Mouse (Mus musculus) left cerebral cortex, adult 2 months (tissue): Measurements from ENCODE around the gene Brsk2. TPM values are rescaled to one million over a fixed set of nuclear protein-coding genes. Genes with fewer than 3 reads are reported as not detected.
A peak's percentile ranks its signal among the peaks of the same experiment; 100 is the strongest.
"Not testable (repeated sequence)": the region's sequence is repeated elsewhere in the genome, so short reads cannot be mapped to it uniquely, and the experiment has no call there.

Experiments used
- DNase-seq, 2 experiments: peaks; one replicate each; pipeline ENCODE4 v3.0.0; 2021 to 2022; ENCODE audit warnings: low spot score in 2 of 2, mixed read lengths in 1 of 2; ENCODE audit errors: extremely low spot score in 1 of 2
- H3K27ac ChIP-seq: fragments of 200-600 bp; 2 replicates; pipeline ENCODE4 v1.8.1; 2022
- H3K4me3 ChIP-seq: fragments of 200-600 bp; 2 replicates; pipeline ENCODE4 v1.8.1; 2022
- CTCF ChIP-seq: fragments of 200-600 bp; IDR thresholded peaks from 2 replicates; pipeline ENCODE4 v1.8.1; 2022; ENCODE audit warnings: antibody characterized with exemption, mild to moderate bottlenecking, moderate library complexity
- intact Hi-C: fragments of 180-260 bp; cut with DNase I; formaldehyde crosslinking; loops from one replicate; pipeline ENCODE4 v1.15.1; 2025
- long read RNA-seq, 2 experiments: library from polyadenylated mRNA; stranded (forward); transcript quantifications; one replicate each; pipeline ENCODE4 v2.0.0; 2021; ENCODE audit warnings: borderline mapping rate in 2 of 2
- total RNA-seq, 2 experiments: library from RNA; stranded (reverse); gene quantifications; 2 replicates each; pipeline ENCODE4 v1.2.3; 2021

Brsk2 gene
- 100 to 1,000 TPM; 223 to 224 TPM for total RNA-seq
- long read RNA-seq, experiment 1, full-length matches to known transcripts = 62 of 379 reads
- long read RNA-seq, experiment 1, partial matches to known transcripts = 47 of 379 reads
- long read RNA-seq, experiment 1, other reads (novel, unspliced or antisense) = 270 of 379 reads
- long read RNA-seq, experiment 2, full-length matches to known transcripts = 40 of 295 reads
- long read RNA-seq, experiment 2, partial matches to known transcripts = 44 of 295 reads
- long read RNA-seq, experiment 2, other reads (novel, unspliced or antisense) = 211 of 295 reads

GRCm38 (mm10) chr7:141948906-141949798, at the start of gene Brsk2:
Gene Brsk2 (plus strand): TSS chr7:141949751.
- TF ChIP-seq CTCF = no peak
- Histone ChIP-seq H3K27ac (peak within 1 kb of the TSS; percentile 96), H3K4me3 (peak within 1 kb of the TSS; percentile 80)
- peak; percentile 97 to 99 for DNase-seq
- intact Hi-C loops = loop anchor here (1.0 kb wide), 1 partner anchor 46 kb away; no protein-coding TSS in a partner anchor

GRCm38 (mm10) chr7:141901825-141902224, 47.7 kb upstream of the Brsk2 start:
- Histone ChIP-seq H3K27ac (peak overlapping the region; percentile 95), H3K4me3 (peak overlapping the region; percentile 75)
- TF ChIP-seq CTCF = no peak
- DNase-seq = no peak
- intact Hi-C loops = loop anchor here (1.0 to 10.0 kb wide), 2 partner anchors 26 to 367 kb away; partner anchors contain the start of gene Chid1

- DNase-seq = peak; percentile 98 to 99
- H3K4me3 ChIP-seq = peak overlapping the region; percentile 75
- peak overlapping the region; percentile 95 for H3K27ac ChIP-seq
- no peak for TF ChIP-seq CTCF
- intact Hi-C loops = loop anchor here (1.0 to 10.0 kb wide), 2 partner anchors 26 to 367 kb away; partner anchors contain the start of gene Chid1
Observed at GRCm38 (mm10) chr7:141902269-141902729, 47.3 kb upstream of the Brsk2 start.

- intact Hi-C loops = loop anchor here (1.0 to 10.0 kb wide), 3 partner anchors 26 to 368 kb away; partner anchors contain the start of gene Chid1
- peak overlapping the region; percentile 89 for H3K27ac ChIP-seq
- peak; percentile 28 to 38 for DNase-seq
- TF ChIP-seq CTCF = no peak
- peak overlapping the region; percentile 75 for H3K4me3 ChIP-seq
Observed at GRCm38 (mm10) chr7:141902791-141903190, 46.8 kb upstream of the Brsk2 start.

- DNase-seq = no peak
- H3K27ac ChIP-seq = no peak overlapping the region
- TF ChIP-seq CTCF = no peak
- intact Hi-C loops = loop anchor here (10.0 kb wide), 1 partner anchor 374 kb away; the partner anchor contains the start of gene Chid1
- no peak overlapping the region for H3K4me3 ChIP-seq
Observed at GRCm38 (mm10) chr7:141908591-141908990, 41.0 kb upstream of the Brsk2 start.

GRCm38 (mm10) chr7:141911305-141911704, 38.2 kb upstream of the Brsk2 start:
- TF ChIP-seq CTCF = no peak
- no peak for DNase-seq
- no peak overlapping the region for H3K27ac ChIP-seq
- no peak overlapping the region for H3K4me3 ChIP-seq
- intact Hi-C loops = no loop called here

- TF ChIP-seq CTCF = no peak
- Histone ChIP-seq H3K27ac (no peak within 1 kb of the TSS), H3K4me3 (no peak within 1 kb of the TSS)
- no peak for DNase-seq
- intact Hi-C loops = no loop called here
Observed at GRCm38 (mm10) chr7:141918407-141918806, 31.1 kb upstream of the Brsk2 start, which contains the start of gene Tollip. Gene Tollip (minus strand): TSS chr7:141918507.

GRCm38 (mm10) chr7:141924121-141924520, 25.4 kb upstream of the Brsk2 start:
- not testable (repeated sequence) for H3K27ac ChIP-seq, H3K4me3 ChIP-seq, DNase-seq
- intact Hi-C loops = loop anchor here (2.0 kb wide), 2 partner anchors 19 to 167 kb away; no protein-coding TSS in a partner anchor

GRCm38 (mm10) chr7:141924917-141925316, 24.6 kb upstream of the Brsk2 start:
- Histone ChIP-seq H3K4me3 (no peak overlapping the region), H3K27ac (no peak overlapping the region)
- DNase-seq = peak; percentile 73 to 84
- peak; percentile 98 for TF ChIP-seq CTCF
- intact Hi-C loops = loop anchor here (2.0 to 5.0 kb wide), 3 partner anchors 20 to 168 kb away; no protein-coding TSS in a partner anchor

- TF ChIP-seq CTCF = no peak; the same call in 1 of the 2 replicates
- intact Hi-C loops = loop anchor here (1.0 to 5.0 kb wide), 2 partner anchors 26 to 109 kb away; no protein-coding TSS in a partner anchor
- H3K27ac ChIP-seq = peak overlapping the region; percentile 71
- no peak overlapping the region for H3K4me3 ChIP-seq
- DNase-seq = peak; percentile 53 to 61
Observed at GRCm38 (mm10) chr7:141928642-141929041, 20.9 kb upstream of the Brsk2 start.

- no peak for TF ChIP-seq CTCF
- Histone ChIP-seq H3K27ac (no peak overlapping the region), H3K4me3 (no peak overlapping the region)
- intact Hi-C loops = no loop called here
- no peak for DNase-seq
Observed at GRCm38 (mm10) chr7:141934128-141934898, 15.2 kb upstream of the Brsk2 start.
